Mouse (Mus musculus) MN1 (cell line): Measurements from ENCODE around the gene Mettl8.

Experiments used
- DNase-seq: peaks from one replicate; pipeline ENCODE4 v3.0.0-alpha.2; 2016; ENCODE audit warnings: low spot score

The Mettl8 gene

GRCm38 (mm10) chr2:70932965-70933364 lies 122.4 kb downstream of the Mettl8 start:
- no peak for DNase-seq

- no peak for DNase-seq
Measured at GRCm38 (mm10) chr2:70930631-70931288, 124.6 kb downstream of the Mettl8 start.

GRCm38 (mm10) chr2:70929714-70930113 lies 125.7 kb downstream of the Mettl8 start:
- DNase-seq: no peak

GRCm38 (mm10) chr2:70924049-70924448 lies 131.3 kb downstream of the Mettl8 start:
- no peak for DNase-seq

GRCm38 (mm10) chr2:70922814-70923213 lies 132.6 kb downstream of the Mettl8 start:
- DNase-seq: no peak

GRCm38 (mm10) chr2:70920937-70921596 lies 134.3 kb downstream of the Mettl8 start:
- DNase-seq: no peak

- no peak for DNase-seq
Measured at GRCm38 (mm10) chr2:70919913-70920522, 135.4 kb downstream of the Mettl8 start.

GRCm38 (mm10) chr2:70918516-70918915 lies 136.9 kb downstream of the Mettl8 start:
- DNase-seq: no peak
